28 mouse cellular contexts compared by ENCODE assay signal in genomic region chr16:27949291-27949690, GRCm38 (mm10).
DNase-seq lines count a peak whose midpoint lies in the region; ATAC-seq and TF ChIP-seq lines count a peak whose summit lies in the region.
"Had no signal": no experiment of that assay in that cellular context is flagged by ENCODE, and none has a peak within 500 bp of the region (broad histone marks: within the 10 kb centered on the region; RNA-seq: fewer than 3 reads in every experiment).

No protein-coding gene starts in this region.

- H3K4me1 ChIP-seq in embryonic facial prominence, embryonic 14.5 days (ENCODE audit: control insufficient read depth, insufficient read depth, low read length), result no peaks in the 10 kb centered on the region
- H3K4me1 ChIP-seq in embryonic facial prominence, embryonic 10.5 days, result no peaks in the 10 kb centered on the region
- H3K4me1 ChIP-seq in kidney, postnatal 0 days (replicated peaks; ENCODE audit: insufficient read depth, low read length), result no peaks in the 10 kb centered on the region
- no peaks in the 10 kb centered on the region for H3K4me1 ChIP-seq in lung, embryonic 14.5 days (ENCODE audit: insufficient read depth)
- no peaks in the 10 kb centered on the region for H3K4me1 ChIP-seq in hindbrain, embryonic 16.5 days (ENCODE audit: control insufficient read depth, insufficient read depth, low read depth, low read length)
- H3K4me1 ChIP-seq: embryonic facial prominence, embryonic 12.5 days; embryonic facial prominence, embryonic 15.5 days; forebrain, embryonic 10.5 days; forebrain, embryonic 12.5 days; forebrain, embryonic 15.5 days had no signal

- no peaks in the 10 kb centered on the region for H3K36me3 ChIP-seq in embryonic facial prominence, embryonic 14.5 days (ENCODE audit: control insufficient read depth, insufficient read depth, low read length)
- no peaks in the 10 kb centered on the region for H3K36me3 ChIP-seq in embryonic facial prominence, embryonic 10.5 days (replicated peaks)
- H3K36me3 ChIP-seq in kidney, postnatal 0 days (ENCODE audit: insufficient read depth, low read length), result no peaks in the 10 kb centered on the region
- H3K36me3 ChIP-seq in lung, embryonic 14.5 days (ENCODE audit: insufficient read depth), result no peaks in the 10 kb centered on the region
- no peaks in the 10 kb centered on the region for H3K36me3 ChIP-seq in hindbrain, embryonic 16.5 days (ENCODE audit: control insufficient read depth, insufficient read depth, low read length)
- H3K36me3 ChIP-seq: embryonic facial prominence, embryonic 12.5 days; embryonic facial prominence, embryonic 15.5 days; forebrain, embryonic 10.5 days; forebrain, embryonic 12.5 days; forebrain, embryonic 15.5 days; G1E had no signal

- ATAC-seq in embryonic facial prominence, embryonic 14.5 days (ENCODE audit: low read depth), result no peak
- no peak for ATAC-seq in kidney, postnatal 0 days (replicated peaks; ENCODE audit: low FRiP score, low read depth)
- no peak for ATAC-seq in lung, embryonic 14.5 days (ENCODE audit: insufficient read depth)
- no peak for ATAC-seq in hindbrain, embryonic 16.5 days
- ATAC-seq: activated CD4-positive, CD25-positive, alpha-beta regulatory T cell, adult 4 months; CD4-positive, CD25-positive, alpha-beta regulatory T cell, adult 4 months; forebrain, embryonic 15.5 days; Patski had no signal

- TF ChIP-seq CTCF in kidney, postnatal 0 days (IDR thresholded peaks at IDR 0.05; ENCODE audit: low read depth), result no peak
- TF ChIP-seq CTCF in lung, embryonic 14.5 days (IDR thresholded peaks at IDR 0.05; ENCODE audit: low read depth), result no peak

- H3K4me2 ChIP-seq in embryonic facial prominence, embryonic 14.5 days (ENCODE audit: low read depth, low read length), result no peak overlapping the region
- no peak overlapping the region for H3K4me2 ChIP-seq in kidney, postnatal 0 days (ENCODE audit: low read length)
- no peak overlapping the region for H3K4me2 ChIP-seq in lung, embryonic 14.5 days
- no peak overlapping the region for H3K4me2 ChIP-seq in hindbrain, embryonic 16.5 days (ENCODE audit: low read length)
- H3K4me2 ChIP-seq: embryonic facial prominence, embryonic 12.5 days; embryonic facial prominence, embryonic 15.5 days; forebrain, embryonic 12.5 days; forebrain, embryonic 15.5 days had no signal

- peaks cover 5% of the 10 kb centered on the region; the same call in 1 of the 2 replicates for H3K9me3 ChIP-seq in embryonic facial prominence, embryonic 14.5 days (ENCODE audit: control insufficient read depth, low read length)
- H3K9me3 ChIP-seq in embryonic facial prominence, embryonic 10.5 days, result no peaks in the 10 kb centered on the region
- H3K9me3 ChIP-seq in kidney, postnatal 0 days (replicated peaks; ENCODE audit: low read length), result no peaks in the 10 kb centered on the region
- no peaks in the 10 kb centered on the region; the same call in 1 of the 2 replicates for H3K9me3 ChIP-seq in lung, embryonic 14.5 days (ENCODE audit: low read depth, low read length)
- H3K9me3 ChIP-seq in hindbrain, embryonic 16.5 days (ENCODE audit: control insufficient read depth, low read length), result no peaks in the 10 kb centered on the region
- H3K9me3 ChIP-seq: embryonic facial prominence, embryonic 12.5 days; embryonic facial prominence, embryonic 15.5 days; forebrain, embryonic 10.5 days; forebrain, embryonic 12.5 days; forebrain, embryonic 15.5 days; G1E had no signal

- DNase-seq in embryonic facial prominence, embryonic 14.5 days (ENCODE audit: low spot score), result peak; percentile 74
- DNase-seq in embryonic facial prominence, embryonic 10.5 days (ENCODE audit: low spot score), result no peak
- peak; percentile 14 for DNase-seq in kidney, postnatal 0 days (ENCODE audit: low spot score)
- DNase-seq in kidney, postnatal 10 days, result no peak
- DNase-seq in lung, embryonic 14.5 days, result peak; percentile 6
- DNase-seq in lung, postnatal 14 days, result no peak
- DNase-seq: adrenal gland, adult 8-10 months; adrenal gland, postnatal 25 days; B cell, adult 2 months; cerebellum, adult 11 months; cerebellum, adult 18-20 months; cerebellum, adult 8-10 months; cerebellum, adult 9-11 months; cerebellum, postnatal 14 days; cerebellum, postnatal 36 days; embryo, embryonic 11 days had no signal

- no peak overlapping the region for H3K4me3 ChIP-seq in embryonic facial prominence, embryonic 14.5 days (ENCODE audit: low read depth, low read length)
- no peak overlapping the region for H3K4me3 ChIP-seq in embryonic facial prominence, embryonic 10.5 days
- no peak overlapping the region for H3K4me3 ChIP-seq in kidney, postnatal 0 days (replicated peaks; ENCODE audit: low read depth, low read length)
- no peak overlapping the region for H3K4me3 ChIP-seq in lung, embryonic 14.5 days (ENCODE audit: low read depth, low read length)
- H3K4me3 ChIP-seq in hindbrain, embryonic 16.5 days (ENCODE audit: low read length), result no peak overlapping the region
- H3K4me3 ChIP-seq: embryonic facial prominence, embryonic 12.5 days; embryonic facial prominence, embryonic 15.5 days; erythroblast, embryonic 14.5 days; forebrain, embryonic 10.5 days; forebrain, embryonic 12.5 days; forebrain, embryonic 15.5 days had no signal

- WGBS in embryonic facial prominence, embryonic 14.5 days, result 46% methylated on average over 3 of the region's 3 CpGs
- 83% methylated on average over 3 of the region's 3 CpGs for WGBS in embryonic facial prominence, embryonic 10.5 days
- WGBS in kidney, postnatal 0 days, result 44% methylated on average over 3 of the region's 3 CpGs
- 45% methylated on average over 3 of the region's 3 CpGs for WGBS in lung, embryonic 14.5 days
- 70% methylated on average over 3 of the region's 3 CpGs for WGBS in hindbrain, embryonic 16.5 days

- H3K27ac ChIP-seq in embryonic facial prominence, embryonic 14.5 days (replicated peaks; ENCODE audit: low read depth, low read length), result no peak overlapping the region
- H3K27ac ChIP-seq in embryonic facial prominence, embryonic 10.5 days (replicated peaks), result no peak overlapping the region
- H3K27ac ChIP-seq in kidney, postnatal 0 days, result no peak overlapping the region
- no peak overlapping the region for H3K27ac ChIP-seq in lung, embryonic 14.5 days (ENCODE audit: low read depth)
- H3K27ac ChIP-seq in hindbrain, embryonic 16.5 days (ENCODE audit: low read depth, low read length), result no peak overlapping the region
- H3K27ac ChIP-seq: embryonic facial prominence, embryonic 12.5 days; embryonic facial prominence, embryonic 15.5 days; forebrain, embryonic 10.5 days; forebrain, embryonic 12.5 days; forebrain, embryonic 15.5 days had no signal

- no peaks in the 10 kb centered on the region for H3K27me3 ChIP-seq in embryonic facial prominence, embryonic 14.5 days (replicated peaks; ENCODE audit: control insufficient read depth, insufficient read depth, low read length)
- no peaks in the 10 kb centered on the region for H3K27me3 ChIP-seq in embryonic facial prominence, embryonic 10.5 days (replicated peaks; ENCODE audit: low read depth, poor library complexity, severe bottlenecking)
- H3K27me3 ChIP-seq in kidney, postnatal 0 days (ENCODE audit: insufficient read depth, low read length), result no peaks in the 10 kb centered on the region
- H3K27me3 ChIP-seq in lung, embryonic 14.5 days (ENCODE audit: insufficient read depth, low read length), result no peaks in the 10 kb centered on the region
- no peaks in the 10 kb centered on the region for H3K27me3 ChIP-seq in hindbrain, embryonic 16.5 days (replicated peaks; ENCODE audit: control insufficient read depth, insufficient read depth, low read length)
- H3K27me3 ChIP-seq: CH12.LX; embryonic facial prominence, embryonic 12.5 days; embryonic facial prominence, embryonic 15.5 days; forebrain, embryonic 12.5 days; forebrain, embryonic 15.5 days had no signal

- H3K9ac ChIP-seq in embryonic facial prominence, embryonic 14.5 days (ENCODE audit: low read depth, low read length), result no peak overlapping the region
- H3K9ac ChIP-seq in kidney, postnatal 0 days (ENCODE audit: low read depth, low read length), result no peak overlapping the region
- H3K9ac ChIP-seq in lung, embryonic 14.5 days, result no peak overlapping the region
- no peak overlapping the region for H3K9ac ChIP-seq in hindbrain, embryonic 16.5 days (ENCODE audit: low read depth, low read length)
- H3K9ac ChIP-seq: embryonic facial prominence, embryonic 12.5 days; embryonic facial prominence, embryonic 15.5 days; forebrain, embryonic 12.5 days; forebrain, embryonic 15.5 days had no signal

Comparison
In these comparisons a context has a peak if more than half of its experiments do, and no peak if none do; other contexts are left out.
1. DNase-seq: peak in embryonic facial prominence, embryonic 14.5 days (single experiment), kidney, postnatal 0 days (single experiment) and lung, embryonic 14.5 days (single experiment); none in embryonic facial prominence, embryonic 10.5 days (single experiment), kidney, postnatal 10 days (single experiment) and lung, postnatal 14 days (single experiment).